Mouse (Mus musculus) forebrain, embryonic 11.5 days (tissue): Measurements from ENCODE around the gene Gm45844. TPM values are rescaled to one million over a fixed set of nuclear protein-coding genes. Genes with fewer than 3 reads are reported as not detected.
A peak's percentile ranks its signal among the peaks of the same experiment; 100 is the strongest.
"Not testable (repeated sequence)": the region's sequence is repeated elsewhere in the genome, so short reads cannot be mapped to it uniquely, and the experiment has no call there.

Source experiments
- ATAC-seq: fragments of 200-750 bp; cut with Nextera tagmentation; replicated peaks from 2 replicates; pipeline ENCODE4 v1.8.0; 2017; ENCODE audit warnings: moderate TSS enrichment; ENCODE audit not compliant: low FRiP score
- DNase-seq: peaks from one replicate; pipeline ENCODE4 v3.0.0-alpha.2; 2017; ENCODE audit warnings: low spot score
- H3K27ac ChIP-seq: fragments of 300-500 bp; sonication (generic); 2 replicates; pipeline ENCODE4 v1.5.1; 2014; ENCODE audit warnings: low read depth, low read length
- H3K27me3 ChIP-seq: fragments of 300-500 bp; sonication (generic); 2 replicates; pipeline ENCODE4 v1.6.1; 2014; ENCODE audit warnings: mild to moderate bottlenecking, low read length, mixed read lengths; ENCODE audit not compliant: control insufficient read depth, insufficient read depth
- H3K36me3 ChIP-seq: fragments of 300-500 bp; sonication (generic); 2 replicates; pipeline ENCODE4 v1.6.1; 2014; ENCODE audit warnings: mild to moderate bottlenecking, low read length, moderate library complexity, mixed read lengths; ENCODE audit not compliant: control insufficient read depth, insufficient read depth
- H3K4me1 ChIP-seq: fragments of 300-500 bp; sonication (generic); replicated peaks from 2 replicates; pipeline ENCODE4 v1.6.1; 2014; ENCODE audit warnings: low read length, mixed read lengths; ENCODE audit not compliant: control insufficient read depth, insufficient read depth
- H3K4me2 ChIP-seq: fragments of 300-500 bp; sonication (generic); 2 replicates; pipeline ENCODE4 v1.6.1; 2014; ENCODE audit warnings: low read depth, mild to moderate bottlenecking, low read length, moderate library complexity, mixed read lengths; ENCODE audit not compliant: severe bottlenecking
- H3K4me3 ChIP-seq: fragments of 300-500 bp; sonication (generic); 2 replicates; pipeline ENCODE4 v1.5.1; 2014; ENCODE audit warnings: low read depth, low read length
- H3K9ac ChIP-seq: fragments of 300-500 bp; sonication (generic); 2 replicates; pipeline ENCODE4 v1.6.1; 2014; ENCODE audit warnings: low read length
- H3K9me3 ChIP-seq: fragments of 300-500 bp; sonication (generic); 2 replicates; pipeline ENCODE4 v1.6.1; 2016; ENCODE audit warnings: low read length, mixed read lengths; ENCODE audit not compliant: control insufficient read depth
- WGBS: fragments of 180-500 bp; shearing (Covaris S2); extraction: QIAGEN DNeasy Blood & Tissue Kit; methylation state at CpG from one replicate; pipeline ENCODE4 v1.1.7; 2014; 5-methylcytosine and 5-hydroxymethylcytosine counted together
- polyA plus RNA-seq: library from polyadenylated mRNA; unstranded; fragments of >200 nt; fragmentation: Nextera tagmentation; extraction: Ambion mirVana; gene quantifications from 2 replicates; pipeline ENCODE4 v1.2.1, GENCODE M21; 2014

The Gm45844 gene
- 2.0 and 3.2 TPM in 2 replicates for polyA plus RNA-seq

GRCm38 (mm10) chr7:7277966-7278567, at the start of gene Gm45844:
Gm45844 (minus strand) TSS chr7:7278289.
- H3K36me3 ChIP-seq, H3K9me3 ChIP-seq, H3K4me1 ChIP-seq, H3K27me3 ChIP-seq: not testable (repeated sequence)
- peak within 1 kb of the TSS; percentile 5; the same call in 1 of the 2 replicates for H3K9ac ChIP-seq
- peak within 1 kb of the TSS; percentile 11; the same call in 1 of the 2 replicates for H3K4me2 ChIP-seq
- ATAC-seq (peak; percentile 100), DNase-seq (peak; percentile 88)
- 0 out of 2 replicates have a peak within 1 kb of the TSS, but pooled peaks have one; percentile 0 for H3K27ac ChIP-seq
- H3K4me3 ChIP-seq = peak within 1 kb of the TSS; percentile 16
- 49% methylated on average over 45 of the region's 45 CpGs for WGBS

GRCm38 (mm10) chr7:7295595-7295994, 17.5 kb upstream of the Gm45844 start:
- no peaks in the 10 kb centered on the region for H3K4me1 ChIP-seq
- no peaks in the 10 kb centered on the region for H3K9me3 ChIP-seq
- WGBS = 85% methylated on average over 16 of the region's 16 CpGs
- ATAC-seq (no peak), DNase-seq (peak; percentile 58)
- peaks cover 6% of the 10 kb centered on the region for H3K36me3 ChIP-seq
- no peak overlapping the region for H3K4me2 ChIP-seq
- H3K27me3 ChIP-seq = no peaks in the 10 kb centered on the region
- H3K9ac ChIP-seq = no peak overlapping the region
- H3K27ac ChIP-seq = no peak overlapping the region
- H3K4me3 ChIP-seq = no peak overlapping the region

GRCm38 (mm10) chr7:7281383-7281782, 3.3 kb upstream of the Gm45844 start:
- Histone ChIP-seq H3K9me3 (peaks cover 4% of the 10 kb centered on the region), H3K4me1 (no peaks in the 10 kb centered on the region), H3K9ac (no peak overlapping the region), H3K4me2 (no peak overlapping the region), H3K27me3 (no peaks in the 10 kb centered on the region), H3K36me3 (peaks cover 5% of the 10 kb centered on the region; the same call in 1 of the 2 replicates), H3K4me3 (no peak overlapping the region), H3K27ac (no peak overlapping the region)
- 100% methylated on average over 1 of the region's 1 CpGs for WGBS
- no peak for DNase-seq
- ATAC-seq = no peak

- 0 out of 2 replicates have a peak overlapping the region, but pooled peaks have one; percentile 0 for H3K27ac ChIP-seq
- whole genome bisulfite sequencing = 51% methylated on average over 24 of the region's 24 CpGs
- H3K4me3 ChIP-seq = peak overlapping the region; percentile 16
- not testable (repeated sequence) for H3K9me3 ChIP-seq, H3K36me3 ChIP-seq, H3K27me3 ChIP-seq, H3K4me1 ChIP-seq, H3K4me2 ChIP-seq
- ATAC-seq (peak; percentile 64), DNase-seq (peak; percentile 75)
- H3K9ac ChIP-seq = peak overlapping the region; percentile 5; the same call in 1 of the 2 replicates
Observed at GRCm38 (mm10) chr7:7277556-7277955, 533 bp downstream of the Gm45844 start.

- H3K4me1 ChIP-seq, H3K4me3 ChIP-seq, H3K36me3 ChIP-seq, H3K27ac ChIP-seq, H3K9me3 ChIP-seq, H3K4me2 ChIP-seq, H3K27me3 ChIP-seq, ATAC-seq, DNase-seq, H3K9ac ChIP-seq: not testable (repeated sequence)
- WGBS = no CpG with 5 or more reads among the region's 1 CpGs
Observed at GRCm38 (mm10) chr7:7247228-7247627, 30.9 kb downstream of the Gm45844 start, which contains the start of gene Vmn2r29. Vmn2r29 (minus strand) TSS chr7:7247328.

GRCm38 (mm10) chr7:7209313-7210151, 68.6 kb downstream of the Gm45844 start, which contains the start of gene Zfp772:
Zfp772 (minus strand) TSS chr7:7209998.
- H3K9ac ChIP-seq = 0 out of 2 replicates have a peak within 1 kb of the TSS, but pooled peaks have one; percentile 27
- peak within 1 kb of the TSS; percentile 52 for H3K4me2 ChIP-seq
- peak within 1 kb of the TSS; percentile 38 for H3K4me3 ChIP-seq
- H3K27me3 ChIP-seq, H3K36me3 ChIP-seq, H3K4me1 ChIP-seq, ATAC-seq, H3K9me3 ChIP-seq, H3K27ac ChIP-seq: not testable (repeated sequence)
- WGBS = 5% methylated on average over 24 of the region's 24 CpGs
- peak; percentile 51 for DNase-seq

GRCm38 (mm10) chr7:7188191-7188942, 89.7 kb downstream of the Gm45844 start:
- H3K27me3 ChIP-seq = no peaks in the 10 kb centered on the region
- peak overlapping the region; percentile 36; the same call in 1 of the 2 replicates for H3K4me2 ChIP-seq
- no peak overlapping the region for H3K27ac ChIP-seq
- 10% methylated on average over 18 of the region's 18 CpGs for WGBS
- H3K4me3 ChIP-seq = peak overlapping the region; percentile 46
- H3K36me3 ChIP-seq = no peaks in the 10 kb centered on the region
- ATAC-seq (peak; percentile 97), DNase-seq (peak; percentile 80)
- no peaks in the 10 kb centered on the region for H3K4me1 ChIP-seq
- no peaks in the 10 kb centered on the region for H3K9me3 ChIP-seq
- H3K9ac ChIP-seq = 0 out of 2 replicates have a peak overlapping the region, but pooled peaks have one; percentile 39
